Mouse (Mus musculus): ENCODE measurements around the gene Dnajc8.

Dnajc8 gene

GRCm38 (mm10) chr4:132535406-132536121 lies at the start of gene Dnajc8:
Gene Dnajc8 (plus strand): TSS chr4:132535550.
- peak; percentile 95 for DNase-seq

GRCm38 (mm10) chr4:132488521-132488920 lies 46.8 kb upstream of the Dnajc8 start:
- DNase-seq, result no peak

GRCm38 (mm10) chr4:132488976-132489375 lies 46.4 kb upstream of the Dnajc8 start:
- DNase-seq, result no peak

GRCm38 (mm10) chr4:132490273-132491010 lies 44.9 kb upstream of the Dnajc8 start:
- DNase-seq, result no peak

GRCm38 (mm10) chr4:132491057-132491456 lies 44.3 kb upstream of the Dnajc8 start:
- DNase-seq, result no peak

GRCm38 (mm10) chr4:132491748-132492147 lies 43.6 kb upstream of the Dnajc8 start:
- DNase-seq, result no peak

DNA sequence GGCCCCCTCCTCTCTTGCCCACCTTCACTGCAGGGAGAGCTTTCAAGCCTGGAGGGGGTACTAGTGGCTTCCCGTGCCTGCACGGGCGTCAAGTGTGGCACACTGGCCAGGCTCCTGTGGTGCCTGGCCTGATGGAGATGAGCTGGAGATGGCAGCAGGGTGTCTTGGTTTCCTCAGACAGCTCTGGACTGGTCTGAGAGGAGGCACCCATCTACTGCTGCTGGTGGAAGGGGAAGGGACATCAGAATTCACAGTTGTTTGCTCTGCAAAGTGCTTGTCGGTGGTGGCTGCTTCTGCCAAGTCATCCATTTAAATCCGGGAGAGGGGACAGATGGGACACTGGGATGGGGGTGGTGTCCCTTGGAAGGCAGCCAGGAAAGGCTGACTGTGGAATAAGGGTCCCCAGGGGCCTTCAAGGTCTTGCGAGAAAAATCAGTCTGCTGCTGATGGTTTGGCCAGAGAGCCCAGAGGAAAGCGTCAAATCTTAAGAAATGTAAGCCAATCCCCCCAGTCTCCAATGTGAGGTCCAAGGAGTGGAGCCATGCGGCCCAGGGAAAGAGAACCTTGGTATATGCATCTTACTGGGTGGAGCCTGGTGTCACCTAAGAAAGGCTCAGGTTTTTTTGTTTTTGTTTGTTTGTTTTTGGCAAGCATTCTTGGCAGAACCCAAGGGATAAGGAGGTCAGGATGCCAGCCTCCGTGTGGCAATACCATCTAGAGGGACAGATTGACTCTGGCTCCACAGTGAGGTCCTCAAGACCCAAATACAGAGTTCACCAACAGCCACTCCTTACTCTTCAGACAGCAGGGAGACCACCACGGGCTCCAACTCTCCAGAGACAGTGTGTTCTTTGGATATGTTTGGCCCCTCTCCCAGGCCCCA lies 42.9 kb upstream of the Dnajc8 start:
- no peak for DNase-seq

DNA sequence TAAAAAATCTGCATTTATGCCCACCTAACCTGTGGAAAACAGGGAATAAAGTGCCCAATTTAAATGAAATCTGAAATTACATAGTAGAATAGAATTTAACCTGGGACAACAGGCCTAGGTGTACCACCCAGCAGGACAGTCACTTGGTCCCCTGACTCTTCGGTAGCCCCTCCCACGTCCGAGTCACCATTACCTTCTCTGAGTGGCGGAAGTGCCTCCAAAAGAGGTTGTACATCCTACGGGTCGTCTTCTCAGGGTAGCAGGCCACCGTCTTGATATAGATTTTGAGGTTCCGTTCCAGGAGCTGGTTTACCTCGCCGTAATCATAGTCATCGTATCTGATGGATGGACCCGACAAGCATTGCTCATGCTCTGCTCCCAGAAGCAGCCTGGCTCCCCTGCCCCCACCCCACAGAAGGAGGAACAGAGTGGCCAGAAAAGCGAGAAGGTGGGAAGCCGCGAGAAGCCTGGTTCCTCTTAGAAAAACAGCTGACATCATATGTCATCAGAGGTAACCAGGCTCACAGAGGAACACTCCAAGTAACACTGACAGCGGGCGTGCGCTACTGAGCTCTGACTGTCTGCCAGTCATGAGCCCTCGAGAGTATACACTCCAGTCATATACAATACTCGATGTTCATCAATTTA lies 41.0 kb upstream of the Dnajc8 start:
- DNase-seq, result no peak

GRCm38 (mm10) chr4:132501639-132502038 lies 33.7 kb upstream of the Dnajc8 start:
- DNase-seq, result no peak

- DNase-seq, result no peak
Measured at GRCm38 (mm10) chr4:132503344-132503743, 32.0 kb upstream of the Dnajc8 start.

DNA sequence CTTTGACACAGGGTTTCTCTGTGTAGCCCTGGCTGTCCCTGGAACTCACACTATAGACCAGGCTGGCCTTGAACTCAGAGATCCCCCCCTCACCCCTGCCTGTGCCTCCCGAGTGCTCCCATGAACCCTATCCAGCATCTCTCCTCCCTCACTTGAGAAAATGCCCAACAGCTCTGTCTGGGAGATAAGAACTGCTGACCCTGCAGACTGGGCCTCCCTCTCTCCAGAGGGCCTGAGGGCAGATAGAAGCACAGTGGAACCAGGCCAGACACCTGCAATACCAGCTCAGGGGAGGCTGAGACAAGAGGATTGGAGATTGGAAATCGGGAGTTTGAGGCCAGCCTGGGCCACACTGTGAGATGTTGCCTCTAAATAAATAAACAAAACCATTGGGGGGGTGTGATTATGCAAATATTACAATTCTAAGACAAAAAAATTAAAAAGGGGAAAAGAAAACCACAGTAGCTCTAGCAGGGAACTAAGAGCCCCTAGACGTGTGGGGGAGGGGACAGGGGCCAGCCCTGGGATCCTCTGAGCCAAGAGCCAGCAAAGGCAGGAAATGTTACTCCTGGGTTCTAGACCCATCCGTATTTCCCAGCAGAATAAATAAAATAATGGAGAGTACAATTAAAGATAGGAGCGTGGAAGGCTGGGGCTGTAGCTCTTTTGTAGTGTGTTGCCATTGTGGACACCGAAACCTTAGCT lies 30.2 kb upstream of the Dnajc8 start:
- DNase-seq, result no peak

DNA sequence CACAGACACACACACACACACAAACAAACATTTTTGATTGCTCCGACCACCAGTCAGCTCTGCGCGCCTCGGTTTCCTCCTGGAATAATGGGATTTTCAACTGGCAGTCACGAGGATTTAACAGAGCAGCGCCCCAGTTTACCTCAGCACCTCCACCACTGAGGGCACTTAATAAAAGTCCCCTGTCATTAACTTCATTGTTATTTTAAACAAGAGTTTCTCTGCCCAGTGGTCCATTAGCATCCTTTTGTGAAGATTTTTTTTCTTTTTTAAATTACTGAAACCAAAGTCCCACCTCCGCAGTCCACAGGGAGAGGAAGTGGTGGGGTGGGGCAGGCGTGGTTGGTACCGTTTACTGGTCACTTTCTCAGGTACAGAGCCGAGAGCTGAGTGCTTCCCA lies 29.6 kb upstream of the Dnajc8 start:
- no peak for DNase-seq

DNA sequence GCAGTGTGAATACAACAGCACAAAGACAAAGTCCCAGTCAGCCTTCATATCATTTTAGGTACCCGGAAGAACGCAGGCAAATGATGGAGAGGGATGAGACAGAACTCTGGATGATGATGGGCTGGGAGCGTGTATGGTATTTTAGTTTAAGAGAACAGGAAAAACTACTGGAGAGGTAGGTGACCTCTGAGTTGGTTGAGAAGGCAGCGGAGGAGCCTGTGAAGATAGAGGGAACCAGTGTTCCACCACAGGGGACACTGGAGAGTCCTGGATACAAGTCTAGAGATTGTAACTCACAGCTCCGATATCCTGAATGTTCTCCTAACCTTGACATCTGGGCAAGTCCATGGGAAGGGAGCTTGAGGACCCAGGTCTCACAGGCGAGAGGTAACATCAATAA lies 29.1 kb upstream of the Dnajc8 start:
- DNase-seq, result no peak

GRCm38 (mm10) chr4:132507210-132507609 lies 28.1 kb upstream of the Dnajc8 start:
- no peak for DNase-seq

DNA sequence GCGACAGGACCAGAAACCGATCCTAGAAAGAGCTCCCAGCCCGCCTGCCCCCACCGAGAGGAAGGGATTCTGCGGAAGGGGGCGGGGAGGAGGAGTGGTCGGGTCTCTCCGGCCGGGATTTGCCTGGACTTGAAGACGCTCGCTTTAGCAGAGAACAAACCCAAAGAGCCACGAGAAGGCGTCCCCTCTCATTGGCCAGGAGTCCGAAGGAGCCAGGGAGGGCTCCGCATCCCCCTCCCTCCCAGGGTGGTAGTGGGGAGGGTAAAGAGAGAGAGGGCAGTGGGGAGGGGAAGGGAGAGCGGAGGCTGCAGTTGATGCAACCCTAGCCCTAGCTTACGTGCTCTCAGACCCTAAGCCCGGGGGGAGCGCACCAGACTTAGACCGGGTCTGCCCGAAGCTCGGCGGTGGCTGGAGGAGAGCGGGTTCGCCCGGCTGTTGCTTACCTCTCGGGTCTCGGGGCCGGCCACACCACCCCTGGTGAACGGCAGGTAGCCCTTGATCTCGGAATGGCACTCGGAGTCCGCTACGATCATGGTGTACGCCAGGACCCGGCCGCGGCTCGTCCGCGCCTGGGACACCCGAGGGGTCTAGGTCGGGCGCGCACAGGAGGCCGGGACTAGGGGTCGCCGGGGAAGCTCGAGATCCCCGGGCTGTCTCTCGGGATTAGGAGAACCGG lies 25.6 kb upstream of the Dnajc8 start:
- DNase-seq, result peak; percentile 29

DNA sequence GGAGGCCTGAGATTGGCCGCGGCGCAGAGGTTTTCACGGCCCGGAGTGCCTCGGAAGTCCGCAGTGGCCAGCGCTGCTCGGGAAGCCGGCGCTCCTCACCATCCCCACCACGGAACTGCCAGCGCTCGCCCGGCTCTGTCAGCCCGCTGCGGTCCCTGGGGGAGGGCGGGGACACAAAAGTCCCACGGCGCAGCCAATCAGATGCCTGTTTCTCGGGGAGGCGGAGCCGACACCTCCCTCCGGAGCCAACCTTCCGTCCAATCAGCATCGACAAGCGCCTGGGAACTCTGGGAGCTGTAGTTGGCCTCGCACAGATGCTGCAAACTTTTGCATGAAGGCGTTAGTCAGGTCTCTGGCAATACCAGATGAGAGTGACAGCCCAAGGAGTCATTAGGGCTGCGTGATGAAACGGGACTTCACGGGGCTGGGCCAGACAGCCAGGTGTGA lies 25.0 kb upstream of the Dnajc8 start, which contains the start of gene Sesn2:
TSS of gene Sesn2 (minus strand) at position 150 of the 447 bp plus-strand sequence.
- peak; percentile 97 for DNase-seq

GRCm38 (mm10) chr4:132512080-132512479 lies 23.3 kb upstream of the Dnajc8 start:
- no peak for DNase-seq

GRCm38 (mm10) chr4:132513395-132514273 lies 21.7 kb upstream of the Dnajc8 start:
- no peak for DNase-seq

GRCm38 (mm10) chr4:132514555-132515135 lies 20.7 kb upstream of the Dnajc8 start:
- DNase-seq, result peak; percentile 84

All from thymus, postnatal 25 days (tissue).